Mouse (Mus musculus) cerebellum, postnatal 14 days (tissue): ENCODE measurements around the gene Sel1l2.
"Not testable (repeated sequence)": the region's sequence is repeated elsewhere in the genome, so short reads cannot be mapped to it uniquely, and the experiment has no call there.

Source experiments
- DNase-seq, 2 experiments: peaks; one replicate each; pipeline ENCODE4 v3.0.0; 2021; ENCODE audit warnings: mixed read lengths in 2 of 2

Gene Sel1l2

GRCm38 (mm10) chr2:140214519-140215027 lies 174.9 kb downstream of the Sel1l2 start:
- DNase-seq, result no peak

DNA sequence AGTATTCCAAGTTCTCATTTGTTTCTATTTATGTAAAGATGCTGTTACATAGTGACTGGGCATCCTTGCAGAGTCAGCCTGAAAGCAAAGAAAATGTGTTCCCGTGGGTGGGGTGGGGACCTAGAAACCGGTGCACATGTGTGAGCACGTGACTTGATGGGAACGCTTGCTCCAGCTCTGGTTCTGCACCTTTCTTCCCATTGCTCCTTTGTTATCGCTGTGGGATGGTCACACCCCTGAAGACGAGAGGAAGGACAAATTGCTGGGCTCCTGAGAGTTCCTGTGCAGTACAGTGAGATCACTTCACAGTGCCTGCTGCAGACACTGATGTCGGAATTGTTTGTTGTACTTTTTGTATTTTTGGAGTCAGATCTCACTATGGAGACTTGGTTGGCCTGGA lies 185.8 kb downstream of the Sel1l2 start:
- no peak for DNase-seq

- DNase-seq, result no peak
Observed at GRCm38 (mm10) chr2:140202573-140202972, 186.9 kb downstream of the Sel1l2 start.

DNA sequence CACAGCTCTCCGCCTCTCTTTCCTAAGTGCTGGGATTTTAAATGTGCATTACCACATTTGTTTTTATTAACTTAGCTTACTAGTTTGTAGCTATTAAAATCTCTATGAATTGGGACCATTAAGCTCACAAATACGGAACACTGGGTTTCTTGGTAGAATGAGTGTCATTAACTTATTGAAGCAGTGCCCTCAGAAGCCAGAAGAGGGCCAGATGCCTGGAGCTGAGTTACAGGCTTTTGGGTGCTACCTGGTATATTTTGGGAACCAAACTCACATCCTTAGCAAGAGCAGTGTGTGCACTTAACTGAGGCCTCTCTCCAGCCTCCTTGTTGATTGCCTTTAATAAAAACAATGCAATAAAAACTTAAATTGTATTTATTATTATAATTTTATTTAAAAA lies 188.8 kb downstream of the Sel1l2 start:
- peak; percentile 20 to 31 for DNase-seq

DNA sequence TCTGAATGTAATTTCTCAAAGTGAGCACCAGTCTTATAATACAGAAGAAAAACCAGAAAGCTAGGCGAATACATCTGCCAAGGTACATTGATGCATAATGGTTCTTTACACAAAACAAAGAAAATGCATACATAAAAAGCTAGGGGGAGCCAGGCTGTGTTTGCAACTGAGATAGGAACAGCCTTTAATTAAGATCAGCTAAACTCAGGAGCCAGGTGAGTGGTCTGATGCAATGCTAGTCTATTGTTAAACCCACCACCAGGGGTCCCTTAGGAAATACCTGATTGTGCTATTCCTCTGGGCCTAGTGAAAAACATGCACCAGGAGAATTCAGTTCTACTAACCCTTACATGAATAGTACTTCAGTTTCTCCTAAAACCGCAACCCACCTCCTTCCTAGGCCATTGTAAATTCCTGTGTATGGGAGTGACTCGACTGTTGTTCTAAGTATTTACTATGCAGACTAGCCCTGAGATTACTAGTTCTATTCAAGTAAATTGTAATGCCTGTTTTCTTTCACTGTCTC lies 203.8 kb downstream of the Sel1l2 start:
- DNase-seq, result not testable (repeated sequence)
